Mouse (Mus musculus) myocyte (in vitro differentiated cells): Measurements from ENCODE around the gene Zfp106. TPM values are rescaled to one million over a fixed set of nuclear protein-coding genes. Genes with fewer than 3 reads are reported as not detected.

Source experiments
- H3K27me3 ChIP-seq: one replicate; pipeline ENCODE4 v1.6.1; 2011; ENCODE audit not compliant: control insufficient read depth, insufficient read depth, insufficient read length
- H3K36me3 ChIP-seq: one replicate; pipeline ENCODE4 v1.6.1; 2011; ENCODE audit not compliant: control insufficient read depth, insufficient read depth
- H3K4me2 ChIP-seq: one replicate; pipeline ENCODE4 v1.6.1; 2011; ENCODE audit warnings: low read depth, control low read depth
- H3K4me3 ChIP-seq: one replicate; pipeline ENCODE4 v1.5.1; 2011; ENCODE audit warnings: mild to moderate bottlenecking, control low read depth, moderate library complexity
- H3K79me2 ChIP-seq: one replicate; pipeline ENCODE4 v1.6.1; 2011; ENCODE audit not compliant: control insufficient read depth, insufficient read depth
- H3ac ChIP-seq: one replicate; pipeline ENCODE4 v1.6.1; 2011; ENCODE audit not compliant: control insufficient read depth, insufficient read length
- CEBPB ChIP-seq: IDR thresholded peaks from 2 replicates; pipeline ENCODE4 v1.6.1; 2011; ENCODE audit warnings: mild to moderate bottlenecking, moderate library complexity; ENCODE audit not compliant: poor library complexity, insufficient read depth, severe bottlenecking
- E2F4 ChIP-seq: IDR thresholded peaks from one replicate; pipeline ENCODE4 v1.6.1; 2011; ENCODE audit warnings: mild to moderate bottlenecking, control low read depth, moderate library complexity; ENCODE audit not compliant: insufficient read depth
- MAX ChIP-seq: IDR thresholded peaks from one replicate; pipeline ENCODE4 v1.6.1; 2011; ENCODE audit warnings: low read depth, mild to moderate bottlenecking, control low read depth
- MYOD1 ChIP-seq, 3 experiments: IDR thresholded peaks; one replicate each; pipeline ENCODE4 v1.6.1; 2011; ENCODE audit warnings: control low read depth in 2 of 3, low read depth in 2 of 3, mild to moderate bottlenecking in 2 of 3, moderate library complexity in 1 of 3; ENCODE audit not compliant: insufficient read length in 2 of 3, control insufficient read depth in 1 of 3
- MYOG ChIP-seq, 3 experiments: IDR thresholded peaks; one replicate each; pipeline ENCODE4 v1.6.1; 2011; ENCODE audit warnings: control low read depth in 2 of 3, low read depth in 2 of 3, mild to moderate bottlenecking in 2 of 3; ENCODE audit not compliant: insufficient read length in 2 of 3, control insufficient read depth in 1 of 3, insufficient read depth in 1 of 3
- POLR2A ChIP-seq: IDR thresholded peaks from one replicate; pipeline ENCODE4 v1.6.1; 2011; ENCODE audit warnings: low read depth, mild to moderate bottlenecking, control low read depth, moderate library complexity; ENCODE audit not compliant: insufficient read length
- POLR2AphosphoS2 ChIP-seq: IDR thresholded peaks from one replicate; pipeline ENCODE4 v1.6.1; 2011; ENCODE audit warnings: low read depth, control low read depth; ENCODE audit not compliant: insufficient read length
- REST ChIP-seq: IDR thresholded peaks from one replicate; pipeline ENCODE4 v1.6.1; 2011; ENCODE audit warnings: mild to moderate bottlenecking, control low read depth, moderate library complexity; ENCODE audit not compliant: insufficient read depth, insufficient read length
- SRF ChIP-seq: IDR thresholded peaks from one replicate; pipeline ENCODE4 v1.6.1; 2011; ENCODE audit warnings: low read depth; ENCODE audit not compliant: control insufficient read depth, insufficient read length
- TCF12 ChIP-seq: IDR thresholded peaks from one replicate; pipeline ENCODE4 v1.6.1; 2011; ENCODE audit warnings: mild to moderate bottlenecking, control low read depth; ENCODE audit not compliant: poor library complexity, insufficient read depth, severe bottlenecking
- TCF3 ChIP-seq: IDR thresholded peaks from one replicate; pipeline ENCODE4 v1.6.1; 2011; ENCODE audit warnings: low read depth, control low read depth; ENCODE audit not compliant: insufficient read length
- USF1 ChIP-seq: IDR thresholded peaks from one replicate; pipeline ENCODE4 v1.6.1; 2011; ENCODE audit warnings: low read depth, mild to moderate bottlenecking, control low read depth, moderate library complexity
- polyA plus RNA-seq: library from polyadenylated mRNA; unstranded; fragments of >200 nt; fragmentation: generic; extraction: Trizol; gene quantifications from one replicate; pipeline ENCODE4 v1.2.1, GENCODE M21; 2012; ENCODE audit warnings: missing spikeins

Gene Zfp106
- polyA plus RNA-seq, 1 experiment: 94.6 TPM

DNA sequence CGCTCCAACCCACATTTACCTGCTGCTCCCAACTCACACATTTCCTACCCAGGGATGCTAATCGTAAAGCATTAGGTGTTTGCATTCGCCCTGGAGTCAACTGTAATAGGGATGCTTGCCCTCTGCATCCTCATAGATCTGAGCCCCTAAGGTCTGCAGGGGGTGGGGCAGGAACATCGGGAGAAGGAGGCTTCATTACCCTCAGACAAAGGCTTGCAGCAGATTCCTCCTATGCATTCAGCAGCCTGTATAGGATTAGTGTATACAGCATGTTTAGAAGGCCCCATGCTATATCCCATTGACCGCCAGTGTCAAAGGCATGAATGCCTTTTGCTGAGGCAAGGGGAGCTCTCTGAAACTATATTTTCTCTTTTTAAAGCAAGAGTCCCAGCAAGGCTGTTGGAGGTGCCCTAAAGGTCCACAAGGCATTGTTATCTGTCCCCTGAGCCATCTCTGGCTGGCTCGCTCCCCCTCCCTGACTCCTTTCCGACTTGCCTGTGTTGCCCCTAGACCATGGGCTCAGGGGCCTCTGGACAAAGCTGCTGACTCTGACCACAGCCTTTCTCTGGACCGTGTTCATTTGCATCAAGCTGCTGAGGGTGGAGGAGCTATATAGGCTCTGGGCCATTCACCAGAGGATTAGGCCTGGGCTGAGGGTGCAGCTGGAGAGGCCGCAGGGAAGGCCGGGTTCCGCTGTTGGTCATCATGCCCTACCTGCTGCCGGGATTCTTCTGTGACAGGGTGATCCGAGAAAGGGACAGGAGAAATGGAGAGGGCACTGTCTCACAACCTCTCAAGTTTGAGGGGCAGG is 87.2 kb downstream of the Zfp106 start:
- Histone ChIP-seq H3K27me3 (no peaks in the 10 kb centered on the region), H3ac (no peak overlapping the region), H3K4me2 (no peak overlapping the region), H3K4me3 (no peak overlapping the region), H3K79me2 (no peaks in the 10 kb centered on the region), H3K36me3 (no peaks in the 10 kb centered on the region)
- TF ChIP-seq POLR2AphosphoS2 (no peak), TCF12 (no peak), MAX (no peak), SRF (no peak), CEBPB (no peak), USF1 (no peak), TCF3 (no peak), E2F4 (no peak), MYOD1 (IDR thresholded peaks at IDR 0.05; ENCODE audit: control insufficient read depth in 1 of 3, insufficient read length in 2 of 3, low read depth in 2 of 3) (no peak), MYOG (IDR thresholded peaks at IDR 0.05; ENCODE audit: control insufficient read depth in 1 of 3, insufficient read depth in 1 of 3, insufficient read length in 2 of 3, low read depth in 2 of 3) (no peak), REST (no peak), POLR2A (no peak)

GRCm38 (mm10) chr2:120470856-120471255 is 92.8 kb downstream of the Zfp106 start:
- TF ChIP-seq TCF12: no peak
- TF ChIP-seq REST: no peak
- TF ChIP-seq MYOD1 (IDR thresholded peaks at IDR 0.05; ENCODE audit: control insufficient read depth in 1 of 3, insufficient read length in 2 of 3, low read depth in 2 of 3): no peak
- no peak for TF ChIP-seq SRF
- TF ChIP-seq E2F4: no peak
- TF ChIP-seq TCF3: no peak
- H3K79me2 ChIP-seq: no peaks in the 10 kb centered on the region
- no peak overlapping the region for H3K4me2 ChIP-seq
- H3K27me3 ChIP-seq: no peaks in the 10 kb centered on the region
- no peak overlapping the region for H3K4me3 ChIP-seq
- H3ac ChIP-seq: no peak overlapping the region
- no peaks in the 10 kb centered on the region for H3K36me3 ChIP-seq

DNA sequence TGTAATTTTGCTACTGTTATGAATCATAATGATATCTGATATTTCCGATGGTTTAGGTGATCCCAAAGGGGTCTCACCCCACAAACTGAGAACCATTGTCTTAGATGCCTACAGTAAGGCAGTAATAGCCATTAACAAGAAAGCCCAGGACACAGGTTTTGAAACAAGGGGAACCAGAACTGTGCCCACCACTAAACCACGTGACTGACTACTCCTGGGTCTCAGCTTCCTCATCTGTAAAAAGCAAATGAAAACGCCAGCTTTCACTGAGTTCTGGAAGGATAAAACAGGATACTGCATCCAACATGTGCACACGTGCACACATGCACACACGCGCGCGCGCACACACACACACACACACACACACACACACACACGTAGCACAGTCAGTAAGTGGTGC is 93.9 kb downstream of the Zfp106 start:
- H3K4me3 ChIP-seq: no peak overlapping the region

GRCm38 (mm10) chr2:120469220-120469619 is 94.4 kb downstream of the Zfp106 start:
- Histone ChIP-seq H3K4me2 (peak overlapping the region; percentile 27), H3K79me2 (no peaks in the 10 kb centered on the region), H3ac (no peak overlapping the region), H3K36me3 (no peaks in the 10 kb centered on the region), H3K27me3 (no peaks in the 10 kb centered on the region), H3K4me3 (no peak overlapping the region)
- no peak for TF ChIP-seq CEBPB
- TF ChIP-seq MYOD1 (IDR thresholded peaks at IDR 0.05; ENCODE audit: control insufficient read depth in 1 of 3, insufficient read length in 2 of 3, low read depth in 2 of 3): no peak
- no peak for TF ChIP-seq POLR2A
- TF ChIP-seq E2F4: no peak
- no peak for TF ChIP-seq POLR2AphosphoS2
- TF ChIP-seq TCF12: no peak
- TF ChIP-seq TCF3: no peak
- no peak for TF ChIP-seq REST
- no peak for TF ChIP-seq SRF
- TF ChIP-seq USF1: no peak
- no peak for TF ChIP-seq MAX
- TF ChIP-seq MYOG (IDR thresholded peaks at IDR 0.05; ENCODE audit: control insufficient read depth in 1 of 3, insufficient read depth in 1 of 3, insufficient read length in 2 of 3, low read depth in 2 of 3): no peak

More for the DNA sequence above, 93.9 kb downstream of the Zfp106 start:
- no peaks in the 10 kb centered on the region for H3K27me3 ChIP-seq
- peak overlapping the region; percentile 27 for H3K4me2 ChIP-seq
- no peaks in the 10 kb centered on the region for H3K36me3 ChIP-seq
- TF ChIP-seq E2F4: no peak
- TF ChIP-seq REST: no peak
- no peak for TF ChIP-seq MYOD1 (IDR thresholded peaks at IDR 0.05; ENCODE audit: control insufficient read depth in 1 of 3, insufficient read length in 2 of 3, low read depth in 2 of 3)
- TF ChIP-seq TCF3: no peak
- no peak for TF ChIP-seq MAX
- no peak for TF ChIP-seq CEBPB
- no peak for TF ChIP-seq TCF12
- TF ChIP-seq POLR2AphosphoS2: no peak
- no peak for TF ChIP-seq POLR2A
- no peak for TF ChIP-seq MYOG (IDR thresholded peaks at IDR 0.05; ENCODE audit: control insufficient read depth in 1 of 3, insufficient read depth in 1 of 3, insufficient read length in 2 of 3, low read depth in 2 of 3)
- TF ChIP-seq USF1: no peak
- no peak for TF ChIP-seq SRF
- H3K79me2 ChIP-seq: no peaks in the 10 kb centered on the region
- H3ac ChIP-seq: no peak overlapping the region

DNA sequence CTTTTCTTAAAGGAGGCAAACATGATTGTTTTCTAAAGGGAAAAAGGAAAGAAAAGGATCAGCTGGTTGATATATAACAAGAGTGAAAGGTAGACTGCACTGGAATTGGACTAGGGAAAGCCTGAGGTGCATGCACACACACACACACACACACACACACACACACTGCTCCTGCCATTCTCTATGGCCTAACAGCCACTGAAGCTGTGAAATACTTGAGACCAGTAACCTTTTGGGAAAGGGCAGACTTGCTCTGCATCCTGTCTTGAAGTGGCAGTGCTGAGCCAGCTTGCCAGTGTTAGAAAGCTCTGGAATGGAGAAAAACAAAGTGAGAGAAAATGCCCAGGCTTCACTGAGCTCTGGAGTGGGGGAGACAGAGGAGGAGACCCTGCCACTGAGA is 95.6 kb downstream of the Zfp106 start:
- no peak overlapping the region for H3K4me2 ChIP-seq
- H3K4me3 ChIP-seq: no peak overlapping the region
- no peaks in the 10 kb centered on the region for H3K79me2 ChIP-seq
- no peaks in the 10 kb centered on the region for H3K36me3 ChIP-seq
- no peak for TF ChIP-seq MAX
- no peaks in the 10 kb centered on the region for H3K27me3 ChIP-seq
- no peak overlapping the region for H3ac ChIP-seq
